Mouse (Mus musculus): ENCODE measurements around the gene Tmem110. TPM values are rescaled to one million over a fixed set of nuclear protein-coding genes. Genes with fewer than 3 reads are reported as not detected.
A peak's percentile ranks its signal among the peaks of the same experiment; 100 is the strongest.

The Tmem110 gene
- total RNA-seq, 2 experiments from 2014 or later: 21.6 to 24.5 TPM

DNA sequence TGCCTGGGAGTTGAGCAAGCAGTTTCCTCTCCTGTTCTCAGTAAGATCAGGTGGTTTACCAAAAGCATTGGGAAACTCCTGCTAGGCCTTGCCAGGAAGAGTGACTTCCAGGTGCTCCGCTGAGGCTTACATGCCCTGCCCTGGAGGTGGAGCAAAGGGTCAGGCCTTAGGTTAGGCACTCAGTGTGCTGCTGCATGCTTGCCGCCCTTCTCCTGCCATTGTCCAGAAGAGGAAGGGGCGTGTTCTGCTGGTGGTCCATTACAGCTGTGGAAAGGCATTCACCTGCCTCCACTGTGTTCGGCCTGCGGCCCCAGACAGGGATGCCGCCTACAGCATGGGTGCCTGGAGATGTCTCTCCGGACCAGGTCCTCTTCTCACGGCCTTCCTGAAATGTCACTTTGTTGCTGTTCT, 44.0 kb downstream of the Tmem110 start:
- no peak overlapping the region for H3K4me3 ChIP-seq
- TF ChIP-seq CTCF (conservative IDR thresholded peaks at IDR 0.05): no peak
- no peak for DNase-seq (ENCODE audit: low spot score in 2 of 2)
- H3K27ac ChIP-seq: peak overlapping the region; percentile 43; the same call in 1 of the 2 replicates

DNA sequence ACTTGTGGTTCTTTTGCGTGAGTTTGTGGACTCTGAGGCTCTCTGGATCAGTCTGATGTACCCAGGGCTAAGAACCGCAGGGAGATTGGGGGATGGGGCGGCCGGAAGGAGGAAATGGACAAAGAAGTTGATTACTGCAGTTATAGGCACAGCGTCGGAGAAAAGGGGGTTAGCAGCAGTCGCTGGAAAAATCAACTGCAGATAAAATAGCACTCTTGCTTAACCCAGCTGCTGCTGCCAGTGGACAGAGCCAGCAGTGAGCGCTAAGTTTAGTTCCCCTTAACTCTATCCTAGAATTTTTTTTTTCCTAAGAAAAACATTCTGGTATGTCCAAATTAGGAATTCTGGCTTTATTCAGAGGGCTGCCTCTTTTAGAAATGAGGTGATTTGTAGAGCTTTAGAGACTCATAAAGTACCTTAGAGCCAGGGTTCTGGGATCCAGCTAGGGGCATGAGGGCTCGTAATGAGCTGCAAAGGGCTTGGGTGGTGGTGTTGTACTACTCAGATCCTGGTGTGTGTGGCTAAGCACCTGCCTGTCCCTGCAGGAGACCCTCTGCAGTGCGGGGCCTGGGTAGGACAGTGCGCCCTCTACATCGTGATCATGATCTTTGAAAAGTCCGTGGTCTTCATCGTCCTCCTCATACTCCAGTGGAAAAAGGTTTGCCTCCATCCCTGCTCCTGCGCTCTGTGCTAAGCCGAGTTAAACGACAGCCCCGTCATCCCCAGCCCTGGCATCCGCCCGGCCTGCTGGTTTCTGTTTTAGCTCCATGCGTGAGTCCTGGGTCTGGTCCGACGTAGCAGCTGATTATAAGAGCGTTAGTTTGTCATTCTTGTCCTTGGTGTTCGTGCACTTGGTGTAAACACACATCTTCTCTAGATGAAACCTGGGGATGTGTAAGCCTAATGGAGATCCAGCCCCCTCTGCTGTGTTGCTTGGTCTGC, 45.1 kb downstream of the Tmem110 start:
- TF ChIP-seq CTCF (conservative IDR thresholded peaks at IDR 0.05): no peak
- no peak for DNase-seq (ENCODE audit: low spot score in 2 of 2)
- Histone ChIP-seq H3K27ac (peak overlapping the region; percentile 43; the same call in 1 of the 2 replicates), H3K4me3 (no peak overlapping the region)

DNA sequence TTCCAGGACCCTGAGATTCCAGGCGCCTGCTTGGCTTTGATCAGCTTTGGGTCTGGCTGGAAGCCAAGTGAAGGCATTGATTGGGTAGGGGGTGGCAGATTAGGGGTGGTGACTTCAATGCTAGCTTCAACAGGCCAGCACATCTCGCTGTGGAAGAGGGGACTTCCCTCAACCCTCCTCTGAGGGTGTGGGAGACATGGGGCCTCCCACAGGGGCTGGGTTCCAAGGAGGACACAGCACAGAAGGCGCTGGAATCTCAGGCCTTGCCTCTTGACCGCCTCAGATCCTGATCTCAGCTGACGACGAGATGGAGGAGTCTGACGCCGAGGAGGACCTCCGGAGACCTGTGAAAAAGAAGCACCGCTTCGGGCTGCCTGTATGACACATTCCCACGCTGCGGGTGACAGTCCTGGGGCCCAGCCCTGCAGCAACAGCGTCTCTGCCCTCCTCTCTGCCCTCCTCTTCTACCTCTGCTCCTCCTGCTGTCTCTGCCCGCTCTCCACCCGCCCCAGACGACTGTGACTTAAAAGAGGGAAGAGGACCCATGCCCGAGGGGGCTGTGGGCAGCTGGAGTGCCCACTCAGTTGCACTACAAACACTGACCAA, 48.8 kb downstream of the Tmem110 start:
- H3K4me3 ChIP-seq: no peak overlapping the region
- no peak for TF ChIP-seq CTCF (conservative IDR thresholded peaks at IDR 0.05)
- no peak for DNase-seq (ENCODE audit: low spot score in 2 of 2)
- H3K27ac ChIP-seq: no peak overlapping the region

DNA sequence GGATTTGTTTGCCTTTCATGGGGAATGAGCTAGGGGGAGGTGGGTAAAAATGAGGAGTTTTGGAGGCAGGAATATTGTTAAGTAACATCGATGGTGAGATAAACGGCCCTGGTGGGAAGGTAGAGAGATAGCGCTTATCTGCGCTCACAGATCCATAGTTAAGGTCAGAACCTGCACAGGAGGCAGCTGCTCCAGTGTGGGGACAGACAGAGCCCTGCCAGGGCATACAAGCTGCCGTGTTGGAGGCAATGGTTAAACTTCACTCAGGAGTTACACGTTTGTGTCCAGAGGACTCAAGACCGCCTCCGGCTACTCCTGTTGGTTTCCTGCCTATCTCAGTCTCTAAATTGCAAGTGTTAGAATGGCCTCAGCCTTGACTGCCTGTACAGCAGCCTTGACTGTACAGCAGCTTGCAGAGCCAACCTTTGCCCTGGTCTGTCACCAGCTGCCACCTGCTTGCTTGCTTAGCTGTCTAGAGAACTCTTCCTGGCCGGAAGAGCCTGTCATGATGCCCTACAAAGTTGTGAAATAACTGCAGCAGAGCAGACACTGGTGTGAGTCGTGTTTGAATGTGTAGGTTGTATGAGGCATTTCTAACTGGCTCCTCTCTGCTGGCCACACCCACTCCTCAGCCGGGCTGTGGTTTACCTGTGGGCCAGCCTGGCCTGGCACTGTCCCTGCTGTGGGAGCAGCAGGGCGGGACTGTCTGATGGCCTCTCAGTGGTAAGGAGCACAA, 49.9 kb downstream of the Tmem110 start:
- Histone ChIP-seq H3K4me3 (no peak overlapping the region), H3K27ac (no peak overlapping the region)
- TF ChIP-seq CTCF (conservative IDR thresholded peaks at IDR 0.05): no peak
- no peak for DNase-seq (ENCODE audit: low spot score in 2 of 2)

DNA sequence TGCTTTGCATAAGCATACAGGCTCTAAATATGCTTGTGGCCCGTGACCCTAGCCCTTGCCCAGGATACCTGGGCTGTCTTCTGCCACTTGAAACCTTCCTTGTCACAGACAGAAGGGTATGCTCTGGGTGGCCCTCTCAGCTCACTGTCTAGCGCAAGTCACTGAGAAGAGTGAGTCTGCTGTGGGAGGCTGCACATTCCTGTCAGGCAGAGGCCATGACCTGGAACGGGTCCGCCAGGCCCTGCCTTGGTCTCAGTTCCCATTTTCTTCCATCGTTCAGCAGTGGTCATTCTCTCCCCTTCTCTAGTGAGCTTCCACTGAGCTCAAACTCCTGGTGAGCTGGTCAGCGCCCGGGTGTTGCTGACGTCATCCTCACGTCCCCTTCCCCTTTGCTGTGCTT, 50.6 kb downstream of the Tmem110 start:
- Histone ChIP-seq H3K4me3 (no peak overlapping the region), H3K27ac (no peak overlapping the region)
- no peak for TF ChIP-seq CTCF (conservative IDR thresholded peaks at IDR 0.05)
- no peak for DNase-seq (ENCODE audit: low spot score in 2 of 2)

DNA sequence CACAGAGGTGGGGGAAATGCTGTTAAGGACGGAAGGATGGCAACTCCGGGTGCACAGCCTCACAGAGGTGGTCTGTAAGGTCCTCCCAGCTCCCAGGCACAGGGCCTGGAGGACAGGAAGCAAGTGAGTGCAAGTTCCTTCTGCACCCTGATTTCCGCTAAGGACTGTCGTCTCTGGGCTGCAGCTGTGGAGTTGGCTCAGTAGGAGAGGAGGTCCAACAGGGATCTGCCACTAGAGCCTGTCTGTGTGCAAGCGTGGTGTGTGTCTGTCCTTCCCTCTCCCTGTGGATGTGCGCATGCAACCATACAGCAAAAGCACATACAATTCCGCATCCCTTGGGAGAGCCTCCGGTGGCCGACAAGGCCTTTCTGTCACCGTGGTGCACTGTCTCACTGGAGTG, 51.1 kb downstream of the Tmem110 start:
- no peak overlapping the region for H3K4me3 ChIP-seq
- TF ChIP-seq CTCF (conservative IDR thresholded peaks at IDR 0.05): no peak
- no peak for DNase-seq (ENCODE audit: low spot score in 2 of 2)
- H3K27ac ChIP-seq: no peak overlapping the region

DNA sequence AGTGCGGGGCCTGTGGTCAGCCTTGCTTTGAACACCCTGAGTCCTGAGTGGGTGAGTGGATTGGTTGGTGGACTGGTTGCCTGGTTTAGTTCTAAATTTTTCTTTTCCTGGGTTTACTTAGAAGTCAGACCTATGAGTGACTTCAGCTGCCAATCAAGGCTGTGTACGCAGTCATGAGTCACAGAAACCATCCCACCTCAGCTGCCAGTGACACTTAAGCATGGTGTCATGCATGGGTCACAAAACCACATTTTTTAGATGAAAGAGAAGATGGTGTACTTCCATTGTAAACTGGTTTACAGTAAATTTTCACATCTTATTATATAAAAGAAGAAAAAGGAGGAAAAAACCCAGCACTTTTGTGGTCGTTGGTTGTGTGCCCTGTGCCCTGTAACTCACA, 52.4 kb downstream of the Tmem110 start:
- H3K4me3 ChIP-seq: no peak overlapping the region
- DNase-seq (ENCODE audit: low spot score in 2 of 2): no peak
- no peak for TF ChIP-seq CTCF (conservative IDR thresholded peaks at IDR 0.05)
- no peak overlapping the region for H3K27ac ChIP-seq

DNA sequence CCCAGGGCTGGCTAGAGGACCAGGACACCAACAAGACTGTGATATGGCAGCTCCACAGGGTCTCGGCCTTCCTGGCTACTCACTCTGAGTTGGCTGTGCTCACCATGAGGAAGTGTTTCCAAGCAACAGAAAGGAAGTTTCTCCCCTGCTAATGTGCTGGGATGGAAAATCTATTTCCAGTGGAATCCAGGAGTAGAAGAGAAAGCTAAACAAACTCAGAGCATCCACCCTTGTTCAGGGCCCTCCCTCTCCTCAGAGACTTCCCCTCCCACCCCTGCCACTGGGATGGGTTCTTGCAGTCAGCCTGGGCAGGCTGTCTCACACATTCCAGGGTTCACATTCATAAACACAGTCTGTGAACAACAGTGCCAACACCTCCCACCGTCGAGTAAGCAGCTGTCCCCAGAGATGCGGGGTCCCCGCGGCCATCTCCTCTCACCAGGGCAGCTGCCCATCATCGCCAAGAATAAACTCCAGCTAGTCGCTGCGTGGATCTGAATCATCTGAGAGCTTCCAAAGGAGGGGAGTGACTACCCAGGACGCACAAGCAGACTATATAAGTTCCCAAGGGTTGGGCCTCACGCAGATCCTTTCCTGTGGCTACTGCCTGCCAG, 53.7 kb downstream of the Tmem110 start, which contains the start of gene Mustn1:
Mustn1 (plus strand) TSS at position 243 of the 614 bp plus-strand sequence.
- DNase-seq (ENCODE audit: low spot score in 2 of 2): no peak
- H3K4me3 ChIP-seq: no peak within 1 kb of the TSS
- peak within 1 kb of the TSS; percentile 48; the same call in 1 of the 2 replicates for H3K27ac ChIP-seq
- TF ChIP-seq CTCF (conservative IDR thresholded peaks at IDR 0.05): no peak

DNA sequence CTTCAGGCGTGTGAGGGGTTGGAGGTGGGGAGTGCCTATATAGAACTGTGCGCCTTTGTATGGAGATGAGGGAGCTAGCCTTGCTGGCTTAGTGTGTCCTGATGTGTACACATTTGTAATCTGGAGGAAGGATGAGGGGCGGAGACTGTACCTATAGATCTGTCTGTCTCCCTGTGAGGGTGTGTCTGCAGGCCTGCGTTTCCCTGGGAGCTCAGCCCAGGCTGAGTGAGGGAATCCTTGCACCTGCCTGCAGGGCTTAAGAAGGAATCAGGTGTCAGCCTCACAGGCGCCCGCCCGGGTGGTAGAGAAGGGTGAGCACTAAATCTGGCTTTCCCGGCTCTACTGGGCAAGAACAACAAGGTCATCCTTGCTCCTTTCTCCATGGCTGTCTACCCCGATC, 54.4 kb downstream of the Tmem110 start:
- TF ChIP-seq CTCF (conservative IDR thresholded peaks at IDR 0.05): no peak
- H3K27ac ChIP-seq: peak overlapping the region; percentile 28; the same call in 1 of the 2 replicates
- no peak overlapping the region for H3K4me3 ChIP-seq
- no peak for DNase-seq (ENCODE audit: low spot score in 2 of 2)

DNA sequence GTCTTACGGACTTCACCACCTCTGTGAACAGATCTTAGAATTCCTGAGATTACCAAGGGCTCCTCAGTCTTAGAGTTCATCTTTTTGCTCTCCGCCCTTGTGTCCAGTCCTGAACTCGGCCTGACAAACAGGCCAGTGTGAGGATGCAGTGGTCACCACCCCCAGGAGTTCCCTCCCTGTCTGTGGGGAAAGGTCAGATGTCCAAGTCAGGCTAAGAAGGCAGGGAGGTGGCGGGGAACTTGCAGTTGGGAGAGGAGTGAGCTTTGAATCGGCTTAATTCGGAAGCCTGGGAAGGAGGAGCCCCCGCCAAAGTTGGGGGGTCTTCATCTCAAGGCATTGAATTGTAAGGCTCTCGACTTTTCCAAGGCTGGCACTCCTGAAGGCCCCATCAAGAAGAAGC, 54.9 kb downstream of the Tmem110 start:
- no peak for DNase-seq (ENCODE audit: low spot score in 2 of 2)
- Histone ChIP-seq H3K4me3 (no peak overlapping the region), H3K27ac (no peak overlapping the region)
- no peak for TF ChIP-seq CTCF (conservative IDR thresholded peaks at IDR 0.05)

DNA sequence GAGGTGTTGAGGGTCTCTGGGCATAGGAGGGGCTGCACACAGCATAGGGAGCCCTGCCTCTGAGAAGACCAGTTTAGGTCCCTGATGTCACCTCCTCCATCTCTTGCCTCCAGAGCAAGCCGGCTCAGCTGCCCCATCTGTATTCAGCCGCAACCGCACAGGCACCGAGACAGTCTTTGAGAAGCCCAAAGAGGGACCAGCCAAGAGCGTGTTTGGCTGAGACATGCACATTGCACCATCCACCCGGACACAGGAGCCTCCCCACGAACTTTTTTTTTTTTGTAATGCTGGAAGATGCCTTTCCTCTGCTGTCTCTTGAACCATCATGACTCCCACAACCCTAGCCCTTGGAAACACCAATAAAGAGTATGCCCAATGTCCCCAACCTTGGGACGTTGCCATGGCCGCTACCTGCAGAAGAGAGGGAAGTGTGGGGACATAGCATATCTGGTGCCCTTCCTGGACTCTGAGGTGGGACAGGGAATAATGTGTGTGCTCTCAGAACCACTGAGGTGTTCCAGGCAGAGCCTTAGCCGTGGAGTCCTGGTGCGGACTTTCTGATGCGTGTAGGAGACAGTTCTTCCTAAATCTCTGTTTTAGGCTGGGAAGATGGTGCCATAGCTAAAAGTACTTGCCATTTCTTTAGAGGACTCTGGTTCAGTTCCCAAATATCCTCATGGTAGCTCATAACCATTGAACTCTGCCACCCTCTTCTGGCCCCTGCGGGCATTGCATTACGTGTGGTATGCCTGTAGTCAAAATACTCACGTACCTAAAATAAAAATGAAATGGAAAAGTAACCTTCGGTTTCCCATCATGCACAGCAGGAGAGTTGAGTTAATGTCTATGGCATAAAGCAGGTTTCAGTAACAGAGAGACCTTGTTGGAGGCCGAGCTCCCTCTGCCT, 55.7 kb downstream of the Tmem110 start:
- H3K27ac ChIP-seq: no peak overlapping the region
- no peak overlapping the region for H3K4me3 ChIP-seq
- TF ChIP-seq CTCF (conservative IDR thresholded peaks at IDR 0.05): peak; percentile 83
- DNase-seq (ENCODE audit: low spot score in 2 of 2): peak in 1 of 2 experiments; percentile 57

DNA sequence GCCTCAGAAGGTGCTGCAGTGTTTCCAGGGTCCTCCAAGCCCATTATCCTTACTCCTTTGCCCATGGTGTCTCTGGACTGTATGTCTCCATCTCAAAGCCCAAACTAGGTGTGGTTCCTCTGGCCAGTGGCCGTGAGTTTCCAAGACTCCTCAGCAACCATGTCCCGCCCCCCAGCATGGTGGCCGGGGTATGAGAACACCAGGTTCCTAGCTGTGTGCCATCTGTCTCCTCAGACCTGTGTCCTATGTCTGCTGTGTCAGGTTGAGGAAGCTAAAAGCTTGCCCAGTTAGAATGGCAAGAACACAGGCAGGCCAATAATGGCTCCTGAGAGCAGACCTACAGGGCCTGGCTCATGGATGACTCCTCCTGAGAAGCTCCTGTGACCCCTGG, 56.3 kb downstream of the Tmem110 start:
- no peak overlapping the region for H3K27ac ChIP-seq
- no peak overlapping the region for H3K4me3 ChIP-seq
- no peak for DNase-seq (ENCODE audit: low spot score in 2 of 2)
- peak; percentile 1; the same call in 1 of the 2 replicates for TF ChIP-seq CTCF (conservative IDR thresholded peaks at IDR 0.05)

Measured in layer of hippocampus, adult 2 months (tissue).